Mouse (Mus musculus): Measurements from ENCODE around the gene Dynlt1a. TPM values are rescaled to one million over a fixed set of nuclear protein-coding genes. Genes with fewer than 3 reads are reported as not detected.
A peak's percentile ranks its signal among the peaks of the same experiment; 100 is the strongest.
"Not testable (repeated sequence)": the region's sequence is repeated elsewhere in the genome, so short reads cannot be mapped to it uniquely, and the experiment has no call there.

Gene Dynlt1a
- polyA plus RNA-seq, 1 experiment from 2014 or later, result 13.1 TPM

- ATAC-seq (ENCODE audit: insufficient read depth, low FRiP score); H3K4me1 ChIP-seq (ENCODE audit: control insufficient read depth, insufficient read depth, low read length); H3K9ac ChIP-seq (ENCODE audit: low read length); H3K27me3 ChIP-seq (ENCODE audit: control insufficient read depth, insufficient read depth, low read length); H3K4me2 ChIP-seq (ENCODE audit: low read depth, low read length); H3K36me3 ChIP-seq (ENCODE audit: control insufficient read depth, insufficient read depth, low read length); H3K4me3 ChIP-seq (replicated peaks; ENCODE audit: low read length); H3K9me3 ChIP-seq (replicated peaks; ENCODE audit: control insufficient read depth, low read length); H3K27ac ChIP-seq (ENCODE audit: low read length): not testable (repeated sequence)
- 87% methylated on average over 6 of the region's 6 CpGs for WGBS
Observed at GRCm38 (mm10) chr17:6271970-6272369, 45.3 kb downstream of the Dynlt1a start.

- not testable (repeated sequence) for H3K4me1 ChIP-seq (ENCODE audit: control insufficient read depth, insufficient read depth, low read length); H3K9me3 ChIP-seq (replicated peaks; ENCODE audit: control insufficient read depth, low read length); H3K27ac ChIP-seq (ENCODE audit: low read length); H3K36me3 ChIP-seq (ENCODE audit: control insufficient read depth, insufficient read depth, low read length); H3K27me3 ChIP-seq (ENCODE audit: control insufficient read depth, insufficient read depth, low read length)
- H3K4me3 ChIP-seq (replicated peaks; ENCODE audit: low read length), result peak overlapping the region; percentile 50
- 0 out of 2 replicates have a peak, but pooled peaks have one; percentile 14 for ATAC-seq (ENCODE audit: insufficient read depth, low FRiP score)
- peak overlapping the region; percentile 73 for H3K9ac ChIP-seq (ENCODE audit: low read length)
- WGBS, result under 1% methylated on average over 23 of the region's 25 CpGs
- H3K4me2 ChIP-seq (ENCODE audit: low read depth, low read length), result peak overlapping the region; percentile 56
Observed at GRCm38 (mm10) chr17:6270840-6271239, 46.5 kb downstream of the Dynlt1a start.

- not testable (repeated sequence) for H3K4me1 ChIP-seq (ENCODE audit: control insufficient read depth, insufficient read depth, low read length); H3K9me3 ChIP-seq (replicated peaks; ENCODE audit: control insufficient read depth, low read length); H3K27me3 ChIP-seq (ENCODE audit: control insufficient read depth, insufficient read depth, low read length); H3K27ac ChIP-seq (ENCODE audit: low read length); H3K36me3 ChIP-seq (ENCODE audit: control insufficient read depth, insufficient read depth, low read length)
- peak overlapping the region; percentile 50 for H3K4me3 ChIP-seq (replicated peaks; ENCODE audit: low read length)
- peak; percentile 90 for ATAC-seq (ENCODE audit: insufficient read depth, low FRiP score)
- peak overlapping the region; percentile 73 for H3K9ac ChIP-seq (ENCODE audit: low read length)
- peak overlapping the region; percentile 56 for H3K4me2 ChIP-seq (ENCODE audit: low read depth, low read length)
- WGBS, result 2% methylated on average over 55 of the region's 84 CpGs
Observed at GRCm38 (mm10) chr17:6269876-6270831, 47.1 kb downstream of the Dynlt1a start.

GRCm38 (mm10) chr17:6257070-6257456, 60.2 kb downstream of the Dynlt1a start:
- H3K4me3 ChIP-seq (replicated peaks; ENCODE audit: low read length); H3K9ac ChIP-seq (ENCODE audit: low read length); H3K36me3 ChIP-seq (ENCODE audit: control insufficient read depth, insufficient read depth, low read length); H3K9me3 ChIP-seq (replicated peaks; ENCODE audit: control insufficient read depth, low read length); H3K4me1 ChIP-seq (ENCODE audit: control insufficient read depth, insufficient read depth, low read length); H3K27me3 ChIP-seq (ENCODE audit: control insufficient read depth, insufficient read depth, low read length); H3K27ac ChIP-seq (ENCODE audit: low read length); ATAC-seq (ENCODE audit: insufficient read depth, low FRiP score): not testable (repeated sequence)
- WGBS, result 2% methylated on average over 11 of the region's 20 CpGs
- 0 out of 2 replicates have a peak overlapping the region, but pooled peaks have one; percentile 27 for H3K4me2 ChIP-seq (ENCODE audit: low read depth, low read length)

DNA sequence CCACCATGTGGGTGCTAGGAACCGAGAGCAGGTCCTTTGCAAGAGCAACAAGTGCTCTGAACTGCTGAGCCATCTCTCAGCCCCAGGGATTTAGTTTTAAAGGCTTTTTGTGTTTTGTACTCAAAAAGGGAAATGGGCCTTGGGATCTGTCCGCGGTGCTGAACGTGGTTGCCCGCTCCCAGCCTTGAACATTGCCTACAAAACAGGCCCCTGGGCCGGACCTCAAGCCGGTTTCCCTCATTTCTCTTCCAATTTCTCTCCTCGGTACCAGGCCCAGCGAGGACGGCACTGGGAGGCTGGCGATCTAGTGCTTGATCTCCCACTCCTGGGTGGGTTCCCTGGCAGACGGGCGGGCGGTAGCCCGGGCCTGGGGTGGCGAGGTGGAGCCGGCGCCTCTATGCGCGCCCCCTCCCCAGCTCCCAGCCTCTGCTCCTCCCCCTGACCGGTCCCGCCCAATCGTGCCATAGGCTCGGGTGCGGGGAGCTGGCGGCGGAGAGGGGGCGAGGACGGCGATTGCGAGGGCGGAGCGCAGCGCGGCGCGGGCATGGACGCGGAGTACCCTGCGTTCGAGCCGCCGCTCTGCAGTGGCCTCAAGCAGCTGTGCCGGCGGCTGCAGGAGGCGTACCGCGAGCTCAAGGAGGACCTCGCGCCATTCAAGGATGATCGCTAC, 60.8 kb downstream of the Dynlt1a start, which contains the start of gene Tmem181a:
TSS of gene Tmem181a (plus strand) at position 461 of the 670 bp plus-strand sequence.
- not testable (repeated sequence) for H3K36me3 ChIP-seq (ENCODE audit: control insufficient read depth, insufficient read depth, low read length); H3K27ac ChIP-seq (ENCODE audit: low read length); H3K27me3 ChIP-seq (ENCODE audit: control insufficient read depth, insufficient read depth, low read length); H3K4me1 ChIP-seq (ENCODE audit: control insufficient read depth, insufficient read depth, low read length); H3K9me3 ChIP-seq (replicated peaks; ENCODE audit: control insufficient read depth, low read length); H3K4me3 ChIP-seq (replicated peaks; ENCODE audit: low read length); H3K9ac ChIP-seq (ENCODE audit: low read length)
- peak; percentile 48; the same call in 1 of the 2 replicates for ATAC-seq (ENCODE audit: insufficient read depth, low FRiP score)
- no CpG with 5 or more reads among the region's 51 CpGs for WGBS
- H3K4me2 ChIP-seq (ENCODE audit: low read depth, low read length), result 0 out of 2 replicates have a peak within 1 kb of the TSS, but pooled peaks have one; percentile 27

Other genes starting within 250 kb of the Dynlt1a start
- 4.5 and 4.6 TPM in 2 replicates for gene Serac1, start 237.8 kb downstream of the Dynlt1a start, polyA plus RNA-seq (2015; fragmentation: Nextera tagmentation; extraction: Ambion mirVana)
- 141 and 149 TPM in 2 replicates for gene Gtf2h5, start 237.7 kb downstream of the Dynlt1a start, polyA plus RNA-seq (2015; fragmentation: Nextera tagmentation; extraction: Ambion mirVana)
- 54.4 and 75.3 TPM in 2 replicates for gene Tulp4, start 211.1 kb downstream of the Dynlt1a start, polyA plus RNA-seq (2015; fragmentation: Nextera tagmentation; extraction: Ambion mirVana)
- 23.5 and 25.2 TPM in 2 replicates for gene Tmem181a, start 60.6 kb downstream of the Dynlt1a start, polyA plus RNA-seq (2015; fragmentation: Nextera tagmentation; extraction: Ambion mirVana)
- gene Dynlt1b, start 112.6 kb upstream of the Dynlt1a start, polyA plus RNA-seq (2015; fragmentation: Nextera tagmentation; extraction: Ambion mirVana), result 440 and 474 TPM in 2 replicates